Mouse (Mus musculus) neural tube, embryonic 10.5 days (tissue): ENCODE results near the gene Tas2r110.

Source experiments
- DNase-seq: peaks from one replicate; pipeline ENCODE4 v3.0.0-alpha.2; 2017; ENCODE audit warnings: low spot score; ENCODE audit errors: extremely low spot score

Gene Tas2r110

GRCm38 (mm10) chr6:132867708-132868107, at the start of gene Tas2r110:
TSS of gene Tas2r110 (plus strand) at chr6:132868008.
- DNase-seq = no peak

GRCm38 (mm10) chr6:132846842-132847241, 21.0 kb upstream of the Tas2r110 start, which contains the start of gene Tas2r123:
TSS of gene Tas2r123 (plus strand) at chr6:132847142.
- DNase-seq = no peak

GRCm38 (mm10) chr6:132855138-132855537, 12.7 kb upstream of the Tas2r110 start, which contains the start of gene Tas2r116:
TSS of gene Tas2r116 (plus strand) at chr6:132855438.
- no peak for DNase-seq

- DNase-seq = no peak
Measured at GRCm38 (mm10) chr6:132892711-132893110, 24.9 kb downstream of the Tas2r110 start, which contains the start of gene Tas2r113. TSS of gene Tas2r113 (plus strand) at chr6:132893011.

GRCm38 (mm10) chr6:132909351-132909750, 41.5 kb downstream of the Tas2r110 start, which contains the start of gene Tas2r125:
TSS of gene Tas2r125 (plus strand) at chr6:132909651.
- no peak for DNase-seq
